Mouse (Mus musculus) T-helper 1 cell (primary cell): Measurements from ENCODE around the gene Nobox.

ENCODE experiments used
- in situ Hi-C: fragments of 300-600 bp; cut with MboI, MseI; formaldehyde crosslinking; loops from one replicate; pipeline ENCODE4 v1.15.1; 2025; ENCODE audit warnings: high pct_unique_total_duplicates

Nobox gene

GRCm38 (mm10) chr6:43309454-43309853 is at the start of gene Nobox:
TSS of gene Nobox (minus strand) at chr6:43309554.
- in situ Hi-C loops, result loop anchor here (10.0 kb wide), 1 partner anchor 965 kb away; no protein-coding TSS in a partner anchor

- in situ Hi-C loops, result no loop called here
Observed at GRCm38 (mm10) chr6:43354562-43355241, 45.3 kb upstream of the Nobox start.

- in situ Hi-C loops, result no loop called here
Observed at GRCm38 (mm10) chr6:43353446-43353845, 44.1 kb upstream of the Nobox start.

- in situ Hi-C loops, result no loop called here
Observed at GRCm38 (mm10) chr6:43349083-43349482, 39.7 kb upstream of the Nobox start.

GRCm38 (mm10) chr6:43347637-43348036 is 38.3 kb upstream of the Nobox start:
- in situ Hi-C loops, result no loop called here

- in situ Hi-C loops, result no loop called here
Observed at GRCm38 (mm10) chr6:43343006-43343405, 33.7 kb upstream of the Nobox start.

GRCm38 (mm10) chr6:43342386-43342785 is 33.0 kb upstream of the Nobox start:
- in situ Hi-C loops, result no loop called here

- in situ Hi-C loops, result no loop called here
Observed at GRCm38 (mm10) chr6:43338804-43339203, 29.4 kb upstream of the Nobox start.

GRCm38 (mm10) chr6:43337491-43337961 is 28.2 kb upstream of the Nobox start:
- in situ Hi-C loops, result no loop called here

- in situ Hi-C loops, result no loop called here
Observed at GRCm38 (mm10) chr6:43335619-43336234, 26.4 kb upstream of the Nobox start.

- in situ Hi-C loops, result no loop called here
Observed at GRCm38 (mm10) chr6:43333479-43333878, 24.1 kb upstream of the Nobox start.

- in situ Hi-C loops, result no loop called here
Observed at GRCm38 (mm10) chr6:43312961-43313656, 3.8 kb upstream of the Nobox start.

- in situ Hi-C loops, result no loop called here
Observed at GRCm38 (mm10) chr6:43312546-43312945, 3.2 kb upstream of the Nobox start.

- in situ Hi-C loops, result no loop called here
Observed at GRCm38 (mm10) chr6:43310071-43310470, 717 bp upstream of the Nobox start.

GRCm38 (mm10) chr6:43297508-43297850 is 11.9 kb downstream of the Nobox start:
- in situ Hi-C loops, result no loop called here

- in situ Hi-C loops, result no loop called here
Observed at GRCm38 (mm10) chr6:43296798-43297507, 12.4 kb downstream of the Nobox start.

- in situ Hi-C loops, result no loop called here
Observed at GRCm38 (mm10) chr6:43295908-43296307, 13.4 kb downstream of the Nobox start.

- in situ Hi-C loops, result no loop called here
Observed at GRCm38 (mm10) chr6:43293175-43293574, 16.2 kb downstream of the Nobox start.

- in situ Hi-C loops, result no loop called here
Observed at GRCm38 (mm10) chr6:43292471-43293076, 16.8 kb downstream of the Nobox start.

- in situ Hi-C loops, result no loop called here
Observed at GRCm38 (mm10) chr6:43292041-43292440, 17.3 kb downstream of the Nobox start.

- in situ Hi-C loops, result no loop called here
Observed at GRCm38 (mm10) chr6:43280481-43280880, 28.9 kb downstream of the Nobox start.

GRCm38 (mm10) chr6:43278247-43278646 is 31.1 kb downstream of the Nobox start:
- in situ Hi-C loops, result no loop called here
